Mouse (Mus musculus) kidney, embryonic 15.5 days (tissue): Measurements from ENCODE around the gene Bri3. TPM values are rescaled to one million over a fixed set of nuclear protein-coding genes. Genes with fewer than 3 reads are reported as not detected.
A peak's percentile ranks its signal among the peaks of the same experiment; 100 is the strongest.

Experiments used
- ATAC-seq: fragments of 200-750 bp; cut with Nextera tagmentation; replicated peaks from 2 replicates; pipeline ENCODE4 v1.8.0; 2017; ENCODE audit warnings: moderate TSS enrichment; ENCODE audit not compliant: low FRiP score
- H3K27ac ChIP-seq: fragments of 300-500 bp; sonication (generic); 2 replicates; pipeline ENCODE4 v1.5.1; 2015; ENCODE audit warnings: mild to moderate bottlenecking, inconsistent platforms
- H3K27me3 ChIP-seq: fragments of 300-500 bp; sonication (generic); 2 replicates; pipeline ENCODE4 v1.6.1; 2015; ENCODE audit warnings: inconsistent platforms
- H3K36me3 ChIP-seq: fragments of 300-500 bp; sonication (generic); 2 replicates; pipeline ENCODE4 v1.6.1; 2015; ENCODE audit warnings: inconsistent platforms
- H3K4me1 ChIP-seq: fragments of 300-500 bp; sonication (generic); 2 replicates; pipeline ENCODE4 v1.6.1; 2015; ENCODE audit warnings: inconsistent platforms
- H3K4me2 ChIP-seq: fragments of 300-500 bp; sonication (generic); 2 replicates; pipeline ENCODE4 v1.6.1; 2015; ENCODE audit warnings: moderate library complexity, mild to moderate bottlenecking, inconsistent platforms
- H3K4me3 ChIP-seq: fragments of 300-500 bp; sonication (generic); replicated peaks from 2 replicates; pipeline ENCODE4 v1.5.1; 2015; ENCODE audit warnings: mild to moderate bottlenecking, inconsistent platforms
- H3K9ac ChIP-seq: fragments of 300-500 bp; sonication (generic); 2 replicates; pipeline ENCODE4 v1.6.1; 2015; ENCODE audit warnings: mild to moderate bottlenecking, inconsistent platforms
- H3K9me3 ChIP-seq: fragments of 300-500 bp; sonication (generic); replicated peaks from 2 replicates; pipeline ENCODE4 v1.6.1; 2016; ENCODE audit warnings: inconsistent platforms
- WGBS: fragments of 180-500 bp; shearing (Covaris S2); methylation state at CpG from one replicate; pipeline ENCODE4 v1.1.7; 2015; ENCODE audit warnings: mixed read lengths; 5-methylcytosine and 5-hydroxymethylcytosine counted together
- polyA plus RNA-seq: library from polyadenylated mRNA; unstranded; fragments of >200 nt; fragmentation: Nextera tagmentation; extraction: Ambion mirVana; gene quantifications from 2 replicates; pipeline ENCODE4 v1.2.1, GENCODE M21; 2015

Gene Bri3
- polyA plus RNA-seq, 1 experiment from 2014 or later = 123 TPM

DNA sequence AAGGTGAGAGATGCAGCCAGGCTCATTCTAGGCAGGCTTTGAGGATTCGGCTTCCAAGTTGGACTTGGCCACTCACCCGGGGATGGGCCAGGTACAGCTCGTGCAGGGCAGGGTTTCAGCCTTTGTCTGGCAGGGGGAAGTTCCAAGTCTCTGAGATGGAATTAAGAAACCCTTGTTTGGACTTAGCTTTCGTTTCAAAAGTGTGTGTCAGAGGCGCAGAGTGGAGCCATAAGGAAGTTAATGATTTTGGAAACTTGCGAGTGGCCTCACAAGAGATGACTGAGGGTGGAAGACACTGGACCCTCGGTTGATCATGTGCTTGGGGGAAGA is 12.3 kb downstream of the Bri3 start:
- H3K4me1 ChIP-seq = peaks cover 69% of the 10 kb centered on the region
- WGBS = 7% methylated on average over 7 of the region's 7 CpGs
- H3K4me2 ChIP-seq = peak overlapping the region; percentile 73
- peaks cover 21% of the 10 kb centered on the region for H3K36me3 ChIP-seq
- ATAC-seq = no peak
- H3K9me3 ChIP-seq = no peaks in the 10 kb centered on the region
- H3K27me3 ChIP-seq = no peaks in the 10 kb centered on the region
- peak overlapping the region; percentile 95 for H3K4me3 ChIP-seq
- H3K27ac ChIP-seq = peak overlapping the region; percentile 97
- peak overlapping the region; percentile 94 for H3K9ac ChIP-seq

- H3K27me3 ChIP-seq = no peaks in the 10 kb centered on the region
- peak overlapping the region; percentile 73 for H3K4me2 ChIP-seq
- H3K36me3 ChIP-seq = peaks cover 24% of the 10 kb centered on the region
- peak overlapping the region; percentile 94 for H3K9ac ChIP-seq
- no peaks in the 10 kb centered on the region for H3K9me3 ChIP-seq
- no peak for ATAC-seq
- peak overlapping the region; percentile 95 for H3K4me3 ChIP-seq
- H3K4me1 ChIP-seq = peaks cover 68% of the 10 kb centered on the region
- peak overlapping the region; percentile 97 for H3K27ac ChIP-seq
- 28% methylated on average over 1 of the region's 1 CpGs for WGBS
Measured at GRCm38 (mm10) chr5:144256888-144257287, 12.7 kb downstream of the Bri3 start.

DNA sequence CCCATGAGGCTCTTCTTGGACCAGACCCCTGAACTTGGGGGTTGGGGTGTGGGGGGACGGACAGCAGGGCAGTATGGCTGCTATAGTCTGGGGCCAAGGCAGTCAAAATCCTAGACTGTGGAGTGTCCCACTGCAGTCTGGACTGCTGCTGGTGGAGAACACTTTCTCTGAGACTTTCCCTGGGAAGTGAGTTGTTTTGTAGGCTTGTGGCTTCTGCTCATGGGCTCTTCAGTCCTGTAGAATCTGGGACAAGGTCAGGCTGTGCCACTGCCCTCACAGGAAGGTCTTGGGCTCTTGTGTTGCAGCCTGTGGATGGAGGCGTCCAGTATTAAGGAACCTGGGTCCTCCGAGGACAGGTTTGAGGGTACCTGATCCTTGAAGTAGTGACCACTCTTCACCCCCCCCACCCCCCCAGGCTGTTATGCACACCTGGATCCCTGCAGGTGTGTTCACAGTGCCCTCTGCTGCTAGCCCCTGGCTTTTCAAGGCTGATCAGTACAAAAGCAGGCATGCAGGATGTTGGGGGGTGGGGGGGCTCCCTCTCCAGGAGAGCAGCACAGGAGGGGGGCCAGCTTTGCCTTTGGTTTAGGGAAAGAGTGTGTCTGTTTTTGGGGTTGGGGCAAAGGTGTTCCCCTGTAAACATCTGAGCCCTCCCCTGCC is 13.3 kb downstream of the Bri3 start:
- no peaks in the 10 kb centered on the region for H3K9me3 ChIP-seq
- peaks cover 72% of the 10 kb centered on the region for H3K4me1 ChIP-seq
- H3K4me3 ChIP-seq = peak overlapping the region; percentile 95
- WGBS = 62% methylated on average over 3 of the region's 3 CpGs
- H3K36me3 ChIP-seq = peaks cover 29% of the 10 kb centered on the region
- H3K27me3 ChIP-seq = no peaks in the 10 kb centered on the region
- peak overlapping the region; percentile 73 for H3K4me2 ChIP-seq
- peak overlapping the region; percentile 94 for H3K9ac ChIP-seq
- no peak for ATAC-seq
- peak overlapping the region; percentile 97; the same call in 1 of the 2 replicates for H3K27ac ChIP-seq

DNA sequence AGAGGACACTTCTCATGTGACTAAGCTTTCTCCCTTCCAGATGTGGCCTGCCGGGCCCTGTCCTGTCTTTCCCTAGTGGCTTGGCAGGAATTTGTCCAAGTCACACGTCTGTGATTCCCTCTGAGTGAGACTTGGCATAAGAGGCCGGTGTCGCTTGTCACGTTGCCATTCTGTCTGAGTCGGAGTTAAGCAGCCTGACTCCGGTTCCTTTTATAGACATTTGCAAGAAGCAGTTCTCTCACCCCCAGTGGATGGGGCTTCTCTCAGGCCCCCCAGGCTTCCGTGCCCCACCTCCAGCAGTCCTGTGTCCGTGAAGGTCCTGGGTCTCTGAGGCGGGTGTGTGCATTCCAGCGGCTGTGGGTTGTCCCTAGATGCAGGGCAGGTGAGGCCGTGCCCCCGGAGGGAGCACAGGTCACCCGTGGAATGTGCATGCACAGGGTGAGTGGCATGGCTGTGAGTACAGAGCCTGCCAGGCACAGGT is 13.9 kb downstream of the Bri3 start:
- H3K4me3 ChIP-seq = peak overlapping the region; percentile 95
- H3K9me3 ChIP-seq = no peaks in the 10 kb centered on the region
- H3K27ac ChIP-seq = peak overlapping the region; percentile 97; the same call in 1 of the 2 replicates
- no peaks in the 10 kb centered on the region for H3K27me3 ChIP-seq
- peaks cover 33% of the 10 kb centered on the region for H3K36me3 ChIP-seq
- H3K4me1 ChIP-seq = peaks cover 74% of the 10 kb centered on the region
- H3K9ac ChIP-seq = peak overlapping the region; percentile 94
- WGBS = 18% methylated on average over 14 of the region's 14 CpGs
- peak overlapping the region; percentile 73 for H3K4me2 ChIP-seq
- ATAC-seq = no peak

- Histone ChIP-seq H3K4me3 (peak overlapping the region; percentile 95), H3K36me3 (peaks cover 38% of the 10 kb centered on the region), H3K27ac (peak overlapping the region; percentile 97; the same call in 1 of the 2 replicates), H3K27me3 (no peaks in the 10 kb centered on the region), H3K9ac (peak overlapping the region; percentile 26; the same call in 1 of the 2 replicates), H3K4me2 (peak overlapping the region; percentile 73), H3K4me1 (peaks cover 73% of the 10 kb centered on the region), H3K9me3 (no peaks in the 10 kb centered on the region)
- WGBS = 8% methylated on average over 2 of the region's 2 CpGs
- ATAC-seq = no peak
Measured at GRCm38 (mm10) chr5:144258687-144259086, 14.4 kb downstream of the Bri3 start.

GRCm38 (mm10) chr5:144259228-144259627 is 15.0 kb downstream of the Bri3 start:
- ATAC-seq = no peak
- Histone ChIP-seq H3K4me2 (peak overlapping the region; percentile 73), H3K4me3 (peak overlapping the region; percentile 95), H3K9ac (no peak overlapping the region), H3K36me3 (peaks cover 40% of the 10 kb centered on the region), H3K27me3 (no peaks in the 10 kb centered on the region), H3K9me3 (no peaks in the 10 kb centered on the region), H3K4me1 (peaks cover 67% of the 10 kb centered on the region), H3K27ac (0 out of 2 replicates have a peak overlapping the region, but pooled peaks have one; percentile 97)
- WGBS = 66% methylated on average over 6 of the region's 6 CpGs

GRCm38 (mm10) chr5:144260464-144260863 is 16.2 kb downstream of the Bri3 start:
- WGBS = 79% methylated on average over 8 of the region's 8 CpGs

DNA sequence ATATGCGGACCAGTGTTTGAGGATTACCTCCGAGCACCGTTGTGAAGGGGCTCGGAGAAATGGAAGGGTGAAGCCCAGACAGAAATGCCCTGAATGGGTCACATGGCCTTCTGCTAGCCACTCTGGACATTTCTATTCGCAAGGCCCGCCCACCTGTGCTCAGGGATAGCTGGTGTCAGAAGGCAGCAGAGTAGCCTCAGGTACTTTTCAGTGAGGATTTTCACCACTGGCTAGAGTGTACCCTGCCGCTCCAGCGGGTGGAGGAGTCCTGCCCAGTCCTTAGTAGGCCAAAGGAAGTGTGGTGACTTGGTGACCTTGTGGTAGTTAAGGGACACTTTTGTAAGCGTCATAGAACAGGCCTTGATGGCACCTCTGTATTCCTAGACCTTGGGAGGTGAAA is 17.1 kb downstream of the Bri3 start:
- WGBS = 80% methylated on average over 9 of the region's 9 CpGs
- Histone ChIP-seq H3K9ac (no peak overlapping the region), H3K27ac (no peak overlapping the region), H3K27me3 (no peaks in the 10 kb centered on the region), H3K9me3 (no peaks in the 10 kb centered on the region), H3K4me2 (no peak overlapping the region), H3K4me1 (peaks cover 62% of the 10 kb centered on the region), H3K4me3 (no peak overlapping the region), H3K36me3 (peaks cover 58% of the 10 kb centered on the region)
- no peak for ATAC-seq

More at GRCm38 (mm10) chr5:144260464-144260863, 16.2 kb downstream of the Bri3 start:
- H3K27me3 ChIP-seq = no peaks in the 10 kb centered on the region
- peaks cover 51% of the 10 kb centered on the region for H3K36me3 ChIP-seq
- no peak overlapping the region for H3K9ac ChIP-seq
- H3K27ac ChIP-seq = no peak overlapping the region
- no peak for ATAC-seq
- no peak overlapping the region for H3K4me2 ChIP-seq
- H3K9me3 ChIP-seq = no peaks in the 10 kb centered on the region
- peaks cover 62% of the 10 kb centered on the region for H3K4me1 ChIP-seq
- no peak overlapping the region for H3K4me3 ChIP-seq

DNA sequence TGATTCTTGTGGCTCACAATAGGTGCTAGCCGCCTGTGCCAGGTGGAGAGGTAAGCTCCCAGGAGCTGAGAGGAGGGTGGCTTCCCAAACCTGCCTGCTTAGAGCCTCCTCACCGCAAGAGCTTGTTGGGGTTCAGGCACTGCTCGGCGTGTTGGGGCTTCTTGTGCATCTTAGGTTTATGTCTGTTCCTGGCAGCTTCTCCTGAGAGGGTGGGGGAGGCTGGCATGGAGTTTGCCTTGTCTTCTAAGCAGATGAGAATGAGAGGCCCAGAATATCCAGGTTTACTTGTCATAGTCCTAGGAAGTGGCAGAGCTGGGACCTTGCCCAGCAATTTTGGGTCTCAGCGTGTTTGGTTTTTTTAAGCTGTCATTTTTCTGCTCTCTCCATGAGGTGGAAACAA is 17.6 kb downstream of the Bri3 start:
- peaks cover 64% of the 10 kb centered on the region for H3K36me3 ChIP-seq
- H3K4me2 ChIP-seq = no peak overlapping the region
- 88% methylated on average over 5 of the region's 5 CpGs for WGBS
- no peak overlapping the region for H3K9ac ChIP-seq
- H3K27ac ChIP-seq = no peak overlapping the region
- no peak overlapping the region for H3K4me3 ChIP-seq
- no peaks in the 10 kb centered on the region for H3K27me3 ChIP-seq
- ATAC-seq = no peak
- peaks cover 57% of the 10 kb centered on the region for H3K4me1 ChIP-seq
- no peaks in the 10 kb centered on the region for H3K9me3 ChIP-seq

DNA sequence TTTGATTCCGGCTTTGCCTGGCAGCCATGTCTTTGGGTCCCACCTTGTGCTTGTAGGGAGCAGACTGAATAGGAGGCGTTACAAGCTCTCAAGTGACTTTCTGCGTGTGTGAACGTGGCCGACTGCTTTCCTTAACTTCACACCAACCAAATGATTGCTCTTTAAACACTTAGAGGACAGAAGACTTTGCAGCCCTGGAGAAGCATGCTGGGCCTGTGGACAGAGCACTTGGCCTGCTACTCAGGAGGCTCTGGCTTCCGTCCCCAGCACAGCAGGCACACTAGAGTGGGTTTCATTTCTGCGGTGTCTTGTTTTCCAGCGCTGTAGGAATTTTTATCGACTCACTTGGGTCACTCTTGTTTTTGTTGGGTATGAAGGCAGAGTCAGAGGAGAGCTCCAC is 18.8 kb downstream of the Bri3 start:
- no peak overlapping the region for H3K4me3 ChIP-seq
- H3K4me1 ChIP-seq = peaks cover 52% of the 10 kb centered on the region
- 60% methylated on average over 9 of the region's 9 CpGs for WGBS
- no peaks in the 10 kb centered on the region for H3K9me3 ChIP-seq
- no peak overlapping the region for H3K4me2 ChIP-seq
- H3K36me3 ChIP-seq = peaks cover 76% of the 10 kb centered on the region
- no peaks in the 10 kb centered on the region for H3K27me3 ChIP-seq
- no peak overlapping the region for H3K9ac ChIP-seq
- H3K27ac ChIP-seq = no peak overlapping the region
- ATAC-seq = no peak

- H3K36me3 ChIP-seq = peaks cover 80% of the 10 kb centered on the region
- no peak overlapping the region for H3K27ac ChIP-seq
- no peaks in the 10 kb centered on the region for H3K27me3 ChIP-seq
- H3K9me3 ChIP-seq = no peaks in the 10 kb centered on the region
- no peak overlapping the region for H3K4me2 ChIP-seq
- no peak for ATAC-seq
- H3K4me3 ChIP-seq = no peak overlapping the region
- no peak overlapping the region for H3K9ac ChIP-seq
- 76% methylated on average over 13 of the region's 13 CpGs for WGBS
- peaks cover 48% of the 10 kb centered on the region for H3K4me1 ChIP-seq
Measured at GRCm38 (mm10) chr5:144263496-144263895, 19.3 kb downstream of the Bri3 start.

DNA sequence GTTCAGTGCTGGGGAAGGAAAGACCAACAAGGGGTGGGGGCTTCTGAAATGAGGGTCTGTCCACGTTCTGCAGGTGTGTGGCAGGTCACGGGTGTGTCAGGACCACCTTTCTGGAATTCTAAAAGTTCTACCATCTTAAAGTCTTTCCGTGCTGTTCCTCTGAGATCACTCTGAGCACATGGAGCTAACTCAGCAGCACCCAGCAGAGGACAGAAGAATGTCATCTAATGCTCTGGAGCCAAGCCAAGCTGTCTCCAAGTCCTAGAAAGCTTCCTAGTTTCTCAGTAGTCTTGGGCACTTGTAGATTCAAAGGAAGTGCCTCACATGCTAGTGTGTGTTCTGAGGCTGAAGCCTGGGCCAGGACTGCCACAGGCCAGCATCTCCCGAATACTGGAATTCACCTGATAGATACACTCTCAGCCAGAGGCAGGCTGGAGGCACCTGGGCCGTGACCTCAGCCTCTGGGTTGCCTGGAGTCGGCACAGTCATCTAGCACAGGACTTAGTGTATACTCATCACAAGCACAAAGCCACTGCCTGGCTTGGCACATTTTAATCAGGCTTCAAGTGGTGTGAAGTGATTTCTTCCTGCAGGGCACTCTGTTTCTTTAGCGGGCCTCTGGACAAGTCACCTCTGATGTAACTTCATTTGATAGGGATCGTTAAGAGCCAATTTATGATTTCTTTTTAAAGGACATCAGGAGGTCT is 23.5 kb downstream of the Bri3 start:
- Histone ChIP-seq H3K27ac (no peak overlapping the region), H3K9me3 (no peaks in the 10 kb centered on the region), H3K4me2 (no peak overlapping the region), H3K27me3 (no peaks in the 10 kb centered on the region), H3K4me3 (no peak overlapping the region), H3K4me1 (peaks cover 12% of the 10 kb centered on the region; the same call in 1 of the 2 replicates), H3K36me3 (peaks cover 64% of the 10 kb centered on the region), H3K9ac (no peak overlapping the region)
- 71% methylated on average over 8 of the region's 8 CpGs for WGBS
- no peak for ATAC-seq
